Mouse (Mus musculus): Measurements from ENCODE around the gene Myoc.

DNA sequence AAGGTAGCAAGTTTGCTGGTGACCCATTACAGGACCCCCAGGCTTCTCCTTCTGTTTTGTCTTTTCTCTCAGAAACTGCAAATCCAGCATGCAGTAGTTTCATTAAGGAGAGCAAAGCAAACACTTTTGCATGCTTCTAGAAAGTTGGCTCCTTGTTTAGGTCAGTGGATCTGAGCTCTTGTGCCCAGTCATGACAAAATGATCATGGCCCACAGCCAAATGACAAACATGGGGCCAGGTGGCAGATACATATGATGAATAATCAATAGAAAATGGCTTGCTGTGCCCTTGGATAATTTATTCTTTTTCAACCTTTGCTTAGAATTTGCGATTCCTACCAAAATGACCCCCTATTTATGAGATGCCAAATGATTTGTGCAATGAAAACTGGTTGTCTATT is 906 bp downstream of the Myoc start:
- TF ChIP-seq POLR2A (IDR thresholded peaks at IDR 0.05; ENCODE audit: low read depth, low read length) = no peak
- no peak for TF ChIP-seq CTCF (IDR thresholded peaks at IDR 0.05; ENCODE audit: extremely low read depth, insufficient read depth, insufficient read length, insufficient replicate concordance)
